Mouse (Mus musculus): ENCODE measurements at regions not wholly inside any gene's neighbourhood (a gene's known extent, or its start where the extent isn't known, plus 50 kb on each side); places are given as distances from the start of the nearest gene placed in this dataset.

GRCm38 (mm10) chr8:12510233-12510632 lies 62.6 kb upstream of the Spaca7 start:
- Histone ChIP-seq H3K9me3 (no peaks in the 10 kb centered on the region), H3K36me3 (no peaks in the 10 kb centered on the region), H3K27ac (no peak overlapping the region), H3K4me3 (replicated peaks) (no peak overlapping the region), H3K9ac (no peak overlapping the region), H3K4me2 (replicated peaks) (no peak overlapping the region), H3K4me1 (replicated peaks) (no peaks in the 10 kb centered on the region), H3K27me3 (replicated peaks) (peaks cover 13% of the 10 kb centered on the region)
- ATAC-seq, result peak; percentile 67; the same call in 1 of the 2 replicates
- 50% methylated on average over 2 of the region's 2 CpGs for WGBS

GRCm38 (mm10) chr8:12513042-12513441 lies 59.8 kb upstream of the Spaca7 start:
- H3K4me3 ChIP-seq (replicated peaks), result no peak overlapping the region
- WGBS, result 65% methylated on average over 9 of the region's 9 CpGs

GRCm38 (mm10) chr8:12514138-12514537 lies 58.7 kb upstream of the Spaca7 start:
- WGBS, result 67% methylated on average over 7 of the region's 7 CpGs
- ATAC-seq, result peak; percentile 45; the same call in 1 of the 2 replicates
- no peak overlapping the region for H3K4me3 ChIP-seq (replicated peaks)
- no peak overlapping the region for H3K27ac ChIP-seq
- H3K9me3 ChIP-seq, result no peaks in the 10 kb centered on the region; the same call in 1 of the 2 replicates
- no peak overlapping the region for H3K4me2 ChIP-seq (replicated peaks)
- no peak overlapping the region for H3K9ac ChIP-seq
- H3K27me3 ChIP-seq (replicated peaks), result 0 out of 2 replicates have a peak, but pooled peaks cover 2% of the 10 kb centered on the region
- H3K36me3 ChIP-seq, result no peaks in the 10 kb centered on the region
- no peaks in the 10 kb centered on the region for H3K4me1 ChIP-seq (replicated peaks)

More at GRCm38 (mm10) chr8:12513042-12513441, 59.8 kb upstream of the Spaca7 start:
- H3K9me3 ChIP-seq, result no peaks in the 10 kb centered on the region
- ATAC-seq, result no peak
- H3K27me3 ChIP-seq (replicated peaks), result peaks cover 2% of the 10 kb centered on the region; the same call in 1 of the 2 replicates
- no peaks in the 10 kb centered on the region for H3K36me3 ChIP-seq
- no peak overlapping the region for H3K4me2 ChIP-seq (replicated peaks)
- H3K27ac ChIP-seq, result no peak overlapping the region
- no peak overlapping the region for H3K9ac ChIP-seq
- no peaks in the 10 kb centered on the region for H3K4me1 ChIP-seq (replicated peaks)

GRCm38 (mm10) chr8:12521636-12522035 lies 51.2 kb upstream of the Spaca7 start:
- no peaks in the 10 kb centered on the region for H3K36me3 ChIP-seq

More at GRCm38 (mm10) chr8:12521636-12522035, 51.2 kb upstream of the Spaca7 start:
- H3K9me3 ChIP-seq, result no peaks in the 10 kb centered on the region; the same call in 1 of the 2 replicates
- no peak for ATAC-seq
- no peak overlapping the region for H3K27ac ChIP-seq
- H3K4me2 ChIP-seq (replicated peaks), result no peak overlapping the region
- 58% methylated on average over 9 of the region's 9 CpGs for WGBS
- H3K4me3 ChIP-seq (replicated peaks), result no peak overlapping the region
- no peaks in the 10 kb centered on the region for H3K4me1 ChIP-seq (replicated peaks)
- H3K27me3 ChIP-seq (replicated peaks), result 0 out of 2 replicates have a peak, but pooled peaks cover 2% of the 10 kb centered on the region
- H3K9ac ChIP-seq, result no peak overlapping the region
